In genomic region chr7:46218415-46218814, GRCm38 (mm10) we compare ENCODE assay signal across 8 mouse cellular contexts. TPM values are rescaled to one million over a fixed set of nuclear protein-coding genes. Genes with fewer than 3 reads are reported as not detected.
DNase-seq lines count a peak whose midpoint lies in the region; ATAC-seq and TF ChIP-seq lines count a peak whose summit lies in the region.
"Had no signal": no experiment of that assay in that cellular context is flagged by ENCODE, and none has a peak within 500 bp of the region (broad histone marks: within the 10 kb centered on the region; RNA-seq: fewer than 3 reads in every experiment).

No protein-coding gene starts in this region.

- no peak overlapping the region for H3K27ac ChIP-seq in ES-Bruce4 (ENCODE audit: insufficient read depth, low read length)
- H3K27ac ChIP-seq in hindbrain, embryonic 12.5 days, result no peak overlapping the region
- no peak overlapping the region for H3K27ac ChIP-seq in liver, embryonic 13.5 days
- H3K27ac ChIP-seq: neural tube, embryonic 13.5 days had no signal

- 12% methylated on average over 11 of the region's 11 CpGs for WGBS in hindbrain, embryonic 12.5 days
- WGBS in liver, embryonic 13.5 days (ENCODE audit: insufficient replicate concordance), result 18% methylated on average over 11 of the region's 11 CpGs

- H3K27me3 ChIP-seq in ES-Bruce4 (ENCODE audit: control insufficient read depth, insufficient read depth, low read length, poor library complexity, severe bottlenecking), result no peaks in the 10 kb centered on the region
- H3K27me3 ChIP-seq in hindbrain, embryonic 12.5 days, result 0 out of 2 replicates have a peak, but pooled peaks cover 3% of the 10 kb centered on the region
- H3K27me3 ChIP-seq in liver, embryonic 13.5 days, result peaks cover 6% of the 10 kb centered on the region; the same call in 1 of the 2 replicates
- H3K27me3 ChIP-seq: neural tube, embryonic 13.5 days had no signal

- no peaks in the 10 kb centered on the region for H3K9me3 ChIP-seq in ES-Bruce4 (replicated peaks; ENCODE audit: control insufficient read depth, insufficient read depth, low read length, poor library complexity, severe bottlenecking)
- H3K9me3 ChIP-seq in hindbrain, embryonic 12.5 days (replicated peaks), result no peaks in the 10 kb centered on the region
- no peaks in the 10 kb centered on the region for H3K9me3 ChIP-seq in liver, embryonic 13.5 days (replicated peaks)
- H3K9me3 ChIP-seq: neural tube, embryonic 13.5 days had no signal

- no peak for TF ChIP-seq CTCF in ES-Bruce4 (IDR thresholded peaks at IDR 0.05; ENCODE audit: low read depth, low read length)

- no peak for TF ChIP-seq POLR2A in ES-Bruce4 (IDR thresholded peaks at IDR 0.05; ENCODE audit: insufficient read depth, low read length)

- peaks cover 3% of the 10 kb centered on the region for H3K4me1 ChIP-seq in ES-Bruce4 (ENCODE audit: control insufficient read depth, insufficient read depth, low read length)
- H3K4me1 ChIP-seq in hindbrain, embryonic 12.5 days, result peaks cover 5% of the 10 kb centered on the region; the same call in 1 of the 2 replicates
- 0 out of 2 replicates have a peak, but pooled peaks cover 4% of the 10 kb centered on the region for H3K4me1 ChIP-seq in liver, embryonic 13.5 days (replicated peaks)
- H3K4me1 ChIP-seq: neural tube, embryonic 13.5 days had no signal

- H3K9ac ChIP-seq in ES-Bruce4 (ENCODE audit: low read depth, poor library complexity, severe bottlenecking), result no peak overlapping the region
- no peak overlapping the region for H3K9ac ChIP-seq in hindbrain, embryonic 12.5 days
- no peak overlapping the region for H3K9ac ChIP-seq in liver, embryonic 13.5 days
- H3K9ac ChIP-seq: neural tube, embryonic 13.5 days had no signal

- no peak overlapping the region for H3K4me2 ChIP-seq in hindbrain, embryonic 12.5 days (replicated peaks)
- no peak overlapping the region for H3K4me2 ChIP-seq in liver, embryonic 13.5 days
- H3K4me2 ChIP-seq: neural tube, embryonic 13.5 days had no signal

- peak; percentile 13 for DNase-seq in T-cell, adult 2 months (ENCODE audit: low spot score)
- peak; percentile 42 for DNase-seq in liver, embryonic 13.5 days
- no peak for DNase-seq in layer of hippocampus, postnatal 10 days (ENCODE audit: low spot score in 2 of 2)
- DNase-seq in urinary bladder, postnatal 36 days (ENCODE audit: low spot score in 2 of 2), result no peak
- DNase-seq in lung, postnatal 25 days (ENCODE audit: low spot score), result no peak

- H3K4me3 ChIP-seq in ES-Bruce4 (ENCODE audit: low read depth, low read length), result peak overlapping the region; percentile 10; the same call in 1 of the 2 replicates
- H3K4me3 ChIP-seq in hindbrain, embryonic 12.5 days, result no peak overlapping the region
- H3K4me3 ChIP-seq in liver, embryonic 13.5 days (replicated peaks), result no peak overlapping the region
- H3K4me3 ChIP-seq: neural tube, embryonic 13.5 days had no signal

- H3K36me3 ChIP-seq in ES-Bruce4 (ENCODE audit: control insufficient read depth, insufficient read depth, low read length, poor library complexity, severe bottlenecking), result no peaks in the 10 kb centered on the region
- no peaks in the 10 kb centered on the region for H3K36me3 ChIP-seq in hindbrain, embryonic 12.5 days
- H3K36me3 ChIP-seq in liver, embryonic 13.5 days, result no peaks in the 10 kb centered on the region
- H3K36me3 ChIP-seq: neural tube, embryonic 13.5 days had no signal

- TF ChIP-seq EP300 in ES-Bruce4 (IDR thresholded peaks at IDR 0.05; ENCODE audit: insufficient read depth, low read depth, low read length), result peak; percentile 54; the same call in 1 of the 2 replicates

- ATAC-seq in hindbrain, embryonic 12.5 days (ENCODE audit: low FRiP score), result peak; percentile 67; the same call in 1 of the 2 replicates
- peak; percentile 55; the same call in 1 of the 2 replicates for ATAC-seq in liver, embryonic 13.5 days (ENCODE audit: low read depth)

RNA-seq across cellular contexts. Expression of gene Ush1c, which starts 19.9 kb away (rescaled TPM):
- 3.1 and 6.3 TPM in 2 replicates for polyA plus RNA-seq in ES-Bruce4 (2011; ENCODE audit: insufficient read depth, insufficient read length, low read depth, missing spikeins)
- polyA plus RNA-seq in hindbrain, embryonic 12.5 days (2016; fragmentation: Nextera tagmentation; extraction: Ambion mirVana), result 2.4 and 4.1 TPM in 2 replicates
- polyA plus RNA-seq in liver, embryonic 13.5 days (2015; fragmentation: Nextera tagmentation; extraction: Ambion mirVana), result 0.10 TPM in 1 of 2 replicates, not detected in the other
- under 1 TPM in 1 of 2 experiments, not detected in 1; 0.21 TPM for total RNA-seq in layer of hippocampus, postnatal 10 days (2021)

RNA-seq across cellular contexts. Expression of gene Otog, which starts 22.4 kb away (rescaled TPM):
- 0.30 and 0.38 TPM in 2 replicates for polyA plus RNA-seq in ES-Bruce4 (2011; ENCODE audit: insufficient read depth, insufficient read length, low read depth, missing spikeins)
- 1.4 and 4.5 TPM in 2 replicates for polyA plus RNA-seq in hindbrain, embryonic 12.5 days (2016; fragmentation: Nextera tagmentation; extraction: Ambion mirVana)
- polyA plus RNA-seq in liver, embryonic 13.5 days (2015; fragmentation: Nextera tagmentation; extraction: Ambion mirVana), result not detected in 2 replicates
- under 1 TPM; 0.07 TPM for total RNA-seq in layer of hippocampus, postnatal 10 days (2021)
- polyA plus RNA-seq: neural tube, embryonic 13.5 days had no signal

RNA-seq across cellular contexts. Expression of gene Abcc8, which starts 38.6 kb away (rescaled TPM):
- 1.6 and 4.2 TPM in 2 replicates for polyA plus RNA-seq in ES-Bruce4 (2011; ENCODE audit: insufficient read depth, insufficient read length, low read depth, missing spikeins)
- 2.0 and 2.6 TPM in 2 replicates for polyA plus RNA-seq in hindbrain, embryonic 12.5 days (2016; fragmentation: Nextera tagmentation; extraction: Ambion mirVana)
- 0.22 and 0.24 TPM in 2 replicates for polyA plus RNA-seq in liver, embryonic 13.5 days (2015; fragmentation: Nextera tagmentation; extraction: Ambion mirVana)
- 10 to 100 TPM; 41.9 to 42.6 TPM for total RNA-seq in layer of hippocampus, postnatal 10 days (2021)

Comparison
In these comparisons a context has a peak if more than half of its experiments do, and no peak if none do; other contexts are left out.
1. DNase-seq: peak in T-cell, adult 2 months (single experiment) and liver, embryonic 13.5 days (single experiment); none in layer of hippocampus, postnatal 10 days (0 of 2), urinary bladder, postnatal 36 days (0 of 2) and lung, postnatal 25 days (single experiment).